Mouse (Mus musculus): ENCODE data around the gene Tarbp2. TPM values are rescaled to one million over a fixed set of nuclear protein-coding genes. Genes with fewer than 3 reads are reported as not detected.
A peak's percentile ranks its signal among the peaks of the same experiment; 100 is the strongest.

The Tarbp2 gene
- polyA plus RNA-seq, 1 experiment = 54.9 TPM

- H3K27me3 ChIP-seq (replicated peaks; ENCODE audit: control insufficient read depth, insufficient read depth, low read length) = no peaks in the 10 kb centered on the region
- peaks cover 9% of the 10 kb centered on the region for H3K36me3 ChIP-seq (ENCODE audit: control insufficient read depth, insufficient read depth, low read length)
- H3K27ac ChIP-seq (ENCODE audit: insufficient read depth, low read depth, low read length) = no peak overlapping the region
Measured at GRCm38 (mm10) chr15:102500479-102500878, 17.5 kb upstream of the Tarbp2 start.

DNA sequence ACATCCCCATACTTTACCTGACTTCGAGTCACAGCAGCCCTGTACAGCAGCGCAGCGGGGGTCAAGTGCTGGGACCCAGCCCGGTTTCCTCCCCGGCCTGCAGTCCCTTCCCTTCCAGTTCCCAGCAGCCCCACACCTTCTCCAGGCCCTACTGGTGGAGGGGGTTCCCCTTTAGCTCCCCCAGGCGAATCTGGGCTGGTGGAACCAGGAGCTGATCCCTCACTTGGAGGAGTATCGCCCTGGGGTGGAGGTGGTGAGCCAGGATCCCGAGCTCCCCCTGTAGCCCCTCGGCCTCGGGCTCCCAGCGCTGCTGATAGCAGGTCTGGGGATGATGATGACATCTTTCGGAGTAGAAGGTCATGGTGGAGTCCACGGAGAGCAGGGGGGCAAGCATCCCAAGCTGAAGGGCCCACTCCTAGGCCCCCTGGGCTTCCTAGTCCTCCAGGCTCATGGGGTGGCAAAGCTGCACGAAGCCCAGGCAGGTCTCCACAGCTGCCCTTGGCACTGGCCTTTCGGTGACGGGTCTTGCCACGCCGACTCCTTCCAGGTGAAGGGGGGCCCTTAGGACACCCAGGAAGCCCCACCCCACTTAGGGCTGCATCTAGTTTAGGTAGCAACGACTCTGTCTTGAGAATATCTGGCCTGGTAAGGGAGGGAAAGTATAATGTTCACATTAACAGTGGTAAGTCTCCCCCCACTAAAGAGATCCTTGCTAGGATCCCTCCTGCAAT, 16.7 kb upstream of the Tarbp2 start:
- Histone ChIP-seq H3K27me3 (replicated peaks; ENCODE audit: control insufficient read depth, insufficient read depth, low read length) (no peaks in the 10 kb centered on the region), H3K36me3 (ENCODE audit: control insufficient read depth, insufficient read depth, low read length) (peaks cover 9% of the 10 kb centered on the region), H3K4me1 (ENCODE audit: control insufficient read depth, insufficient read depth, low read length) (no peaks in the 10 kb centered on the region), H3K27ac (ENCODE audit: insufficient read depth, low read depth, low read length) (no peak overlapping the region), H3K4me3 (ENCODE audit: insufficient read depth, low read depth, low read length) (no peak overlapping the region)
- 87% methylated on average over 19 of the region's 19 CpGs for WGBS
- DNase-seq = no peak
- TF ChIP-seq CTCF (conservative IDR thresholded peaks at IDR 0.05; ENCODE audit: insufficient read depth, insufficient read length, low read depth, low read length) = no peak
- no peak for TF ChIP-seq POLR2A (IDR thresholded peaks at IDR 0.05; ENCODE audit: low read depth, low read length)

More at GRCm38 (mm10) chr15:102500479-102500878, 17.5 kb upstream of the Tarbp2 start:
- DNase-seq = no peak
- H3K4me3 ChIP-seq (ENCODE audit: insufficient read depth, low read depth, low read length) = no peak overlapping the region
- no peaks in the 10 kb centered on the region for H3K4me1 ChIP-seq (ENCODE audit: control insufficient read depth, insufficient read depth, low read length)
- TF ChIP-seq POLR2A (IDR thresholded peaks at IDR 0.05; ENCODE audit: low read depth, low read length) = no peak
- TF ChIP-seq CTCF (conservative IDR thresholded peaks at IDR 0.05; ENCODE audit: insufficient read depth, insufficient read length, low read depth, low read length) = no peak
- WGBS = 85% methylated on average over 5 of the region's 5 CpGs

DNA sequence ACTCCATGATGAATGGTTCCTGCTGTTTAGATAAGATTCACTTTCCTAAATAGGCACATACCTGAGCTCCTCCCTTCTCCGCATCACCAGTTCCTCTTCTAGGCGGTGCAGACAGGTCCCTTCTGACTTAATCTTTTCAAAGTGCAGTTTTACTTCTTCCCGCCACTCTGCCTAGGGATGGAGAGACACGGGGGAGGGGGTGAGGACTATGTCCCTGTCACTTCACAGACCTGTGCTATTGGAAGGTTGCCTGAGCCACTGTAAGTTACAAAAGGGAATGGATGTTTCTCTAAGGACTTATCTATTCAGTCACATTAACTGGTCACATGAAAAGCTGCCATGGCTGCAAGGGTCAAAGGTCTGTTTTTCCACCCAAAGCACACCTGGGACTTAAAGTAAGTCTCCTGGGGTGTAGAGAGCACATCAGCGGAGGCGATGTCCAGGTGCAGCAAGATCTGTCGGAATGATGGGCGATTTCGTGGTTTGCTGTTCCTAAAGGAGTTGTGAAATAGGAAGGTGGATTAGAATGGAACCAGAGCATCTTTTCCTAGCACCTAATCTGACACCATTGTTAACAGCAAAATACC, 15.6 kb upstream of the Tarbp2 start:
- WGBS = 55% methylated on average over 9 of the region's 9 CpGs
- Histone ChIP-seq H3K4me3 (ENCODE audit: insufficient read depth, low read depth, low read length) (no peak overlapping the region), H3K36me3 (ENCODE audit: control insufficient read depth, insufficient read depth, low read length) (peaks cover 9% of the 10 kb centered on the region), H3K27ac (ENCODE audit: insufficient read depth, low read depth, low read length) (no peak overlapping the region), H3K27me3 (replicated peaks; ENCODE audit: control insufficient read depth, insufficient read depth, low read length) (no peaks in the 10 kb centered on the region), H3K4me1 (ENCODE audit: control insufficient read depth, insufficient read depth, low read length) (no peaks in the 10 kb centered on the region)
- peak; percentile 47 for DNase-seq
- TF ChIP-seq CTCF (conservative IDR thresholded peaks at IDR 0.05; ENCODE audit: insufficient read depth, insufficient read length, low read depth, low read length) (no peak), POLR2A (IDR thresholded peaks at IDR 0.05; ENCODE audit: low read depth, low read length) (no peak)

DNA sequence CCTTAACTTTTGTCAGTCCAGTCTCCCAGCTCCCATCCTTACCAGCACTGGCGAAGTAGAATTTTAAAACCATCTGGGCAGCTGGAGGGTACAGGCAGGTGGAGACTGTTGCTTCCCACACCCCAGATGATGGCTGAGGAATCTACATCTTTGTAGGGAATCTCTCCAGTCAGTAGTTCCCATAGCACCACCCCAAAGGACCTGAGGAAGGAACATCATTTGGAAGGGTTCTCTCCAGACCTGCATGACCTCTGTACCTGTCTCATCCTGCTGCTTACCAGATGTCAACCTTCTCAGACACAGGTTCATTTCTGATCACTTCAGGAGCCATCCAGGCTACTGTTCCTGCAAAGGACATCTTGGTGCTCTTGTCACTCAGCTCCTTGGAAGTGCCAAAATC, 14.5 kb upstream of the Tarbp2 start, which contains the start of gene Gm10337:
Gene Gm10337 (plus strand): TSS at position 276 of the 400 bp plus-strand sequence.
- no peak within 1 kb of the TSS for H3K27ac ChIP-seq (ENCODE audit: insufficient read depth, low read depth, low read length)
- TF ChIP-seq POLR2A (IDR thresholded peaks at IDR 0.05; ENCODE audit: low read depth, low read length) = no peak
- TF ChIP-seq CTCF (conservative IDR thresholded peaks at IDR 0.05; ENCODE audit: insufficient read depth, insufficient read length, low read depth, low read length) = no peak
- H3K27me3 ChIP-seq (replicated peaks; ENCODE audit: control insufficient read depth, insufficient read depth, low read length) = no peaks in the 10 kb centered on the region
- no peak for DNase-seq
- WGBS = 100% methylated on average over 1 of the region's 1 CpGs
- no peaks in the 10 kb centered on the region for H3K4me1 ChIP-seq (ENCODE audit: control insufficient read depth, insufficient read depth, low read length)
- no peak within 1 kb of the TSS for H3K4me3 ChIP-seq (ENCODE audit: insufficient read depth, low read depth, low read length)
- peaks cover 9% of the 10 kb centered on the region for H3K36me3 ChIP-seq (ENCODE audit: control insufficient read depth, insufficient read depth, low read length)

- Histone ChIP-seq H3K4me3 (ENCODE audit: insufficient read depth, low read depth, low read length) (no peak overlapping the region), H3K4me1 (ENCODE audit: control insufficient read depth, insufficient read depth, low read length) (no peaks in the 10 kb centered on the region), H3K27ac (ENCODE audit: insufficient read depth, low read depth, low read length) (no peak overlapping the region), H3K27me3 (replicated peaks; ENCODE audit: control insufficient read depth, insufficient read depth, low read length) (no peaks in the 10 kb centered on the region), H3K36me3 (ENCODE audit: control insufficient read depth, insufficient read depth, low read length) (peaks cover 9% of the 10 kb centered on the region)
- WGBS = 85% methylated on average over 9 of the region's 9 CpGs
- DNase-seq = no peak
- TF ChIP-seq CTCF (conservative IDR thresholded peaks at IDR 0.05; ENCODE audit: insufficient read depth, insufficient read length, low read depth, low read length) (no peak), POLR2A (IDR thresholded peaks at IDR 0.05; ENCODE audit: low read depth, low read length) (no peak)
Measured at GRCm38 (mm10) chr15:102503924-102504782, 13.8 kb upstream of the Tarbp2 start.

GRCm38 (mm10) chr15:102505073-102505769, 12.8 kb upstream of the Tarbp2 start:
- TF ChIP-seq CTCF (conservative IDR thresholded peaks at IDR 0.05; ENCODE audit: insufficient read depth, insufficient read length, low read depth, low read length) = no peak
- no peak for TF ChIP-seq POLR2A (IDR thresholded peaks at IDR 0.05; ENCODE audit: low read depth, low read length)
- 56% methylated on average over 12 of the region's 12 CpGs for WGBS
- H3K36me3 ChIP-seq (ENCODE audit: control insufficient read depth, insufficient read depth, low read length) = peaks cover 3% of the 10 kb centered on the region

More at GRCm38 (mm10) chr15:102505073-102505769, 12.8 kb upstream of the Tarbp2 start:
- H3K4me1 ChIP-seq (ENCODE audit: control insufficient read depth, insufficient read depth, low read length) = no peaks in the 10 kb centered on the region; the same call in 1 of the 2 replicates
- no peak overlapping the region for H3K27ac ChIP-seq (ENCODE audit: insufficient read depth, low read depth, low read length)
- H3K27me3 ChIP-seq (replicated peaks; ENCODE audit: control insufficient read depth, insufficient read depth, low read length) = no peaks in the 10 kb centered on the region
- DNase-seq = no peak
- no peak overlapping the region for H3K4me3 ChIP-seq (ENCODE audit: insufficient read depth, low read depth, low read length)
